Mouse (Mus musculus): ENCODE results near the gene Asl. TPM values are rescaled to one million over a fixed set of nuclear protein-coding genes. Genes with fewer than 3 reads are reported as not detected.

Asl gene
- polyA plus RNA-seq, 1 experiment = 440 TPM

- DNase-seq = peak; percentile 83
- WGBS = 52% methylated on average over 7 of the region's 7 CpGs
- TF ChIP-seq CTCF (conservative IDR thresholded peaks at IDR 0.05; ENCODE audit: insufficient read depth, insufficient read length, low read depth, low read length) = no peak
- no peak for TF ChIP-seq POLR2A (IDR thresholded peaks at IDR 0.05; ENCODE audit: low read depth, low read length)
- Histone ChIP-seq H3K4me1 (ENCODE audit: control insufficient read depth, insufficient read depth, low read length) (peaks cover 4% of the 10 kb centered on the region; the same call in 1 of the 2 replicates), H3K27me3 (replicated peaks; ENCODE audit: control insufficient read depth, insufficient read depth, low read length) (no peaks in the 10 kb centered on the region), H3K27ac (ENCODE audit: insufficient read depth, low read depth, low read length) (peak overlapping the region; percentile 59), H3K36me3 (ENCODE audit: control insufficient read depth, insufficient read depth, low read length) (no peaks in the 10 kb centered on the region; the same call in 1 of the 2 replicates), H3K4me3 (ENCODE audit: insufficient read depth, low read depth, low read length) (peak overlapping the region; percentile 21; the same call in 1 of the 2 replicates)
Observed at GRCm38 (mm10) chr5:130022366-130022765, 6.7 kb downstream of the Asl start.

- Histone ChIP-seq H3K4me3 (ENCODE audit: insufficient read depth, low read depth, low read length) (no peak overlapping the region), H3K27ac (ENCODE audit: insufficient read depth, low read depth, low read length) (peak overlapping the region; percentile 12; the same call in 1 of the 2 replicates), H3K36me3 (ENCODE audit: control insufficient read depth, insufficient read depth, low read length) (no peaks in the 10 kb centered on the region; the same call in 1 of the 2 replicates), H3K4me1 (ENCODE audit: control insufficient read depth, insufficient read depth, low read length) (peaks cover under 1% of the 10 kb centered on the region; the same call in 1 of the 2 replicates), H3K27me3 (replicated peaks; ENCODE audit: control insufficient read depth, insufficient read depth, low read length) (no peaks in the 10 kb centered on the region)
- WGBS = 43% methylated on average over 5 of the region's 5 CpGs
- TF ChIP-seq CTCF (conservative IDR thresholded peaks at IDR 0.05; ENCODE audit: insufficient read depth, insufficient read length, low read depth, low read length) (no peak), POLR2A (IDR thresholded peaks at IDR 0.05; ENCODE audit: low read depth, low read length) (no peak)
- peak; percentile 60 for DNase-seq
Observed at GRCm38 (mm10) chr5:130021361-130021966, 7.6 kb downstream of the Asl start.

- no peaks in the 10 kb centered on the region for H3K27me3 ChIP-seq (replicated peaks; ENCODE audit: control insufficient read depth, insufficient read depth, low read length)
- DNase-seq = no peak
- no peak for TF ChIP-seq POLR2A (IDR thresholded peaks at IDR 0.05; ENCODE audit: low read depth, low read length)
- TF ChIP-seq CTCF (conservative IDR thresholded peaks at IDR 0.05; ENCODE audit: insufficient read depth, insufficient read length, low read depth, low read length) = no peak
- H3K27ac ChIP-seq (ENCODE audit: insufficient read depth, low read depth, low read length) = no peak overlapping the region
- H3K4me1 ChIP-seq (ENCODE audit: control insufficient read depth, insufficient read depth, low read length) = no peaks in the 10 kb centered on the region; the same call in 1 of the 2 replicates
- peaks cover 5% of the 10 kb centered on the region; the same call in 1 of the 2 replicates for H3K36me3 ChIP-seq (ENCODE audit: control insufficient read depth, insufficient read depth, low read length)
- WGBS = 70% methylated on average over 8 of the region's 8 CpGs
- no peak overlapping the region for H3K4me3 ChIP-seq (ENCODE audit: insufficient read depth, low read depth, low read length)
Observed at GRCm38 (mm10) chr5:130019461-130019860, 9.6 kb downstream of the Asl start.

GRCm38 (mm10) chr5:130015104-130015503, 13.9 kb downstream of the Asl start:
- Histone ChIP-seq H3K4me3 (ENCODE audit: insufficient read depth, low read depth, low read length) (no peak overlapping the region), H3K27me3 (replicated peaks; ENCODE audit: control insufficient read depth, insufficient read depth, low read length) (no peaks in the 10 kb centered on the region), H3K36me3 (ENCODE audit: control insufficient read depth, insufficient read depth, low read length) (peaks cover 10% of the 10 kb centered on the region; the same call in 1 of the 2 replicates), H3K4me1 (ENCODE audit: control insufficient read depth, insufficient read depth, low read length) (no peaks in the 10 kb centered on the region), H3K27ac (ENCODE audit: insufficient read depth, low read depth, low read length) (no peak overlapping the region)
- TF ChIP-seq CTCF (conservative IDR thresholded peaks at IDR 0.05; ENCODE audit: insufficient read depth, insufficient read length, low read depth, low read length) (peak; percentile 28; the same call in 1 of the 2 replicates), POLR2A (IDR thresholded peaks at IDR 0.05; ENCODE audit: low read depth, low read length) (no peak)
- WGBS = 97% methylated on average over 3 of the region's 3 CpGs
- DNase-seq = no peak

- no peak for DNase-seq
- WGBS = 97% methylated on average over 5 of the region's 5 CpGs
Observed at GRCm38 (mm10) chr5:130010961-130011360, 18.1 kb downstream of the Asl start.

GRCm38 (mm10) chr5:130009784-130010183, 19.3 kb downstream of the Asl start:
- H3K4me3 ChIP-seq (ENCODE audit: insufficient read depth, low read depth, low read length) = no peak overlapping the region
- TF ChIP-seq CTCF (conservative IDR thresholded peaks at IDR 0.05; ENCODE audit: insufficient read depth, insufficient read length, low read depth, low read length) = no peak
- TF ChIP-seq POLR2A (IDR thresholded peaks at IDR 0.05; ENCODE audit: low read depth, low read length) = no peak

More at GRCm38 (mm10) chr5:130010961-130011360, 18.1 kb downstream of the Asl start:
- TF ChIP-seq CTCF (conservative IDR thresholded peaks at IDR 0.05; ENCODE audit: insufficient read depth, insufficient read length, low read depth, low read length) (peak; percentile 54), POLR2A (IDR thresholded peaks at IDR 0.05; ENCODE audit: low read depth, low read length) (no peak)
- Histone ChIP-seq H3K27ac (ENCODE audit: insufficient read depth, low read depth, low read length) (no peak overlapping the region), H3K27me3 (replicated peaks; ENCODE audit: control insufficient read depth, insufficient read depth, low read length) (no peaks in the 10 kb centered on the region), H3K4me1 (ENCODE audit: control insufficient read depth, insufficient read depth, low read length) (no peaks in the 10 kb centered on the region), H3K36me3 (ENCODE audit: control insufficient read depth, insufficient read depth, low read length) (peaks cover 8% of the 10 kb centered on the region; the same call in 1 of the 2 replicates), H3K4me3 (ENCODE audit: insufficient read depth, low read depth, low read length) (no peak overlapping the region)

GRCm38 (mm10) chr5:130008034-130008590, 20.9 kb downstream of the Asl start:
- Histone ChIP-seq H3K27me3 (replicated peaks; ENCODE audit: control insufficient read depth, insufficient read depth, low read length) (no peaks in the 10 kb centered on the region), H3K4me1 (ENCODE audit: control insufficient read depth, insufficient read depth, low read length) (0 out of 2 replicates have a peak, but pooled peaks cover 4% of the 10 kb centered on the region), H3K36me3 (ENCODE audit: control insufficient read depth, insufficient read depth, low read length) (peaks cover 6% of the 10 kb centered on the region; the same call in 1 of the 2 replicates), H3K4me3 (ENCODE audit: insufficient read depth, low read depth, low read length) (no peak overlapping the region), H3K27ac (ENCODE audit: insufficient read depth, low read depth, low read length) (no peak overlapping the region)
- DNase-seq = no peak
- TF ChIP-seq CTCF (conservative IDR thresholded peaks at IDR 0.05; ENCODE audit: insufficient read depth, insufficient read length, low read depth, low read length) (no peak), POLR2A (IDR thresholded peaks at IDR 0.05; ENCODE audit: low read depth, low read length) (no peak)
- WGBS = 78% methylated on average over 6 of the region's 6 CpGs

More at GRCm38 (mm10) chr5:130009784-130010183, 19.3 kb downstream of the Asl start:
- no peaks in the 10 kb centered on the region for H3K27me3 ChIP-seq (replicated peaks; ENCODE audit: control insufficient read depth, insufficient read depth, low read length)
- 97% methylated on average over 4 of the region's 4 CpGs for WGBS
- DNase-seq = no peak
- H3K36me3 ChIP-seq (ENCODE audit: control insufficient read depth, insufficient read depth, low read length) = peaks cover 6% of the 10 kb centered on the region; the same call in 1 of the 2 replicates
- no peaks in the 10 kb centered on the region for H3K4me1 ChIP-seq (ENCODE audit: control insufficient read depth, insufficient read depth, low read length)
- H3K27ac ChIP-seq (ENCODE audit: insufficient read depth, low read depth, low read length) = no peak overlapping the region
